Mouse (Mus musculus) midbrain, postnatal 0 days (tissue): ENCODE measurements at regions not wholly inside any gene's neighbourhood (a gene's known extent, or its start where the extent isn't known, plus 50 kb on each side); places are given as distances from the start of the nearest gene placed in this dataset.

Experiments used
- ATAC-seq: fragments of 200-750 bp; cut with Nextera tagmentation; 2 replicates; pipeline ENCODE4 v1.8.0; 2017; ENCODE audit warnings: moderate number of reproducible peaks, mild to moderate bottlenecking, moderate TSS enrichment, moderate library complexity; ENCODE audit not compliant: low FRiP score
- DNase-seq: peaks from one replicate; pipeline ENCODE4 v3.0.0-alpha.2; 2015; ENCODE audit warnings: low spot score
- H3K27ac ChIP-seq: fragments of 300-500 bp; sonication (generic); 2 replicates; pipeline ENCODE4 v1.5.1; 2014; ENCODE audit warnings: low read depth, mild to moderate bottlenecking, low read length, mixed read lengths
- H3K27me3 ChIP-seq: fragments of 300-500 bp; sonication (generic); 2 replicates; pipeline ENCODE4 v1.6.1; 2014; ENCODE audit warnings: low read length, control low read depth, mixed read lengths; ENCODE audit not compliant: insufficient read depth
- H3K36me3 ChIP-seq: fragments of 300-500 bp; sonication (generic); 2 replicates; pipeline ENCODE4 v1.6.1; 2014; ENCODE audit warnings: low read length, control low read depth, mixed read lengths; ENCODE audit not compliant: insufficient read depth
- H3K4me1 ChIP-seq: fragments of 300-500 bp; sonication (generic); 2 replicates; pipeline ENCODE4 v1.6.1; 2014; ENCODE audit warnings: mild to moderate bottlenecking, control low read depth, antibody characterized with exemption, low read length, mixed read lengths; ENCODE audit not compliant: insufficient read depth
- H3K4me2 ChIP-seq: fragments of 300-500 bp; sonication (generic); 2 replicates; pipeline ENCODE4 v1.6.1; 2014; ENCODE audit warnings: low read depth, mild to moderate bottlenecking, low read length, mixed read lengths; ENCODE audit not compliant: poor library complexity, severe bottlenecking
- H3K4me3 ChIP-seq: fragments of 300-500 bp; sonication (generic); 2 replicates; pipeline ENCODE4 v1.5.1; 2014; ENCODE audit warnings: low read depth, mild to moderate bottlenecking, low read length, moderate library complexity
- H3K9ac ChIP-seq: fragments of 300-500 bp; sonication (generic); replicated peaks from 2 replicates; pipeline ENCODE4 v1.6.1; 2014; ENCODE audit warnings: mild to moderate bottlenecking, low read length, moderate library complexity, mixed read lengths; ENCODE audit not compliant: poor library complexity, severe bottlenecking
- H3K9me3 ChIP-seq: fragments of 300-500 bp; sonication (generic); 2 replicates; pipeline ENCODE4 v1.6.1; 2016; ENCODE audit warnings: low read length, control low read depth
- CTCF ChIP-seq: IDR thresholded peaks from 2 replicates; pipeline ENCODE4 v1.5.1; 2016; ENCODE audit warnings: antibody characterized with exemption, mild to moderate bottlenecking
- WGBS: fragments of 180-500 bp; shearing (Covaris S2); extraction: QIAGEN DNeasy Blood & Tissue Kit; methylation state at CpG from one replicate; pipeline ENCODE4 v1.1.7; 2014; 5-methylcytosine and 5-hydroxymethylcytosine counted together

DNA sequence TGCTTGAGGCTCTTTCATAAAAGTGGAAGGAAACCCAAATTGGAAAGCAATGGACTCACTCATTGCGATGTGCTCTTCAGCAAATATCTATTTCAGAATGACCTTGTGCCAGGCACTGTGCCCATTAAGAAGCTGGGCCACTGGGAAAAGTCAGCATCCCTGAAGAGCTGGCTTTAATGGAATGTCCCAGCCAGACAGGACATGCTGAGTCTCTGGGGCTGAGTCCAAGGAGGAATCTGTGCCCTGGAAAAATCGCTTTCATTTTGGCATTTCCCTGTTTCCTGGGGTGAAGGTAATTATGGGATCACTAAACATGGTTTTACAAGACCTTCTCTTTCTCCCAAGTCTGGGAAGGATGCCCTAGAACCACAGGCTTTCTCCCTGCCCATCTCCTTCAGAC lies 564.6 kb upstream of the Cdh5 start:
- Histone ChIP-seq H3K36me3 (no peaks in the 10 kb centered on the region), H3K27me3 (no peaks in the 10 kb centered on the region), H3K4me1 (no peaks in the 10 kb centered on the region), H3K27ac (no peak overlapping the region), H3K4me2 (no peak overlapping the region), H3K4me3 (no peak overlapping the region), H3K9ac (no peak overlapping the region), H3K9me3 (no peaks in the 10 kb centered on the region)
- WGBS, result 67% methylated on average over 2 of the region's 2 CpGs
- DNase-seq (peak; percentile 72), ATAC-seq (no peak; the same call in 1 of the 2 replicates)
- TF ChIP-seq CTCF, result no peak

DNA sequence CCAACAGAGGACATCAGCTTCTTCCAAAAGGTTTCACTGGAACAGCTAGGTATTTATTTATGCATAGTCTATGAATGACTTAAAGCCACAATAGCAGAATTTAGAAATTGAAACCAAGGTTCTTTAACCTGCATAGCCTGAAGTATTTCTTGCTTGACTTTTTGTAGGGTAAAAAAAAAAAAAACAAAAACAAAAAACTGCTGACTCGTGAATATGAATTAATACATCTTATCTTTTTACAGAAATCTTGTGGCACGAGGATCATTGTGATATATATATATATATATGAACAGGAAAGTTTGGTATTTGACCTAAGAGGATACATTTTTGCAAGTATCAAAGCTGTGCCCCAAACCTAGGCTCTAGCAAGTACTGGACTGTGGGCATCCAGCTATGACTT lies 559.5 kb upstream of the Cdh5 start:
- Histone ChIP-seq H3K36me3 (no peaks in the 10 kb centered on the region), H3K4me1 (no peaks in the 10 kb centered on the region), H3K9ac (no peak overlapping the region), H3K27me3 (no peaks in the 10 kb centered on the region), H3K9me3 (no peaks in the 10 kb centered on the region), H3K4me3 (no peak overlapping the region), H3K27ac (no peak overlapping the region), H3K4me2 (no peak overlapping the region)
- no peak for DNase-seq
- TF ChIP-seq CTCF, result no peak
- 74% methylated on average over 2 of the region's 2 CpGs for WGBS
- ATAC-seq, result no peak

DNA sequence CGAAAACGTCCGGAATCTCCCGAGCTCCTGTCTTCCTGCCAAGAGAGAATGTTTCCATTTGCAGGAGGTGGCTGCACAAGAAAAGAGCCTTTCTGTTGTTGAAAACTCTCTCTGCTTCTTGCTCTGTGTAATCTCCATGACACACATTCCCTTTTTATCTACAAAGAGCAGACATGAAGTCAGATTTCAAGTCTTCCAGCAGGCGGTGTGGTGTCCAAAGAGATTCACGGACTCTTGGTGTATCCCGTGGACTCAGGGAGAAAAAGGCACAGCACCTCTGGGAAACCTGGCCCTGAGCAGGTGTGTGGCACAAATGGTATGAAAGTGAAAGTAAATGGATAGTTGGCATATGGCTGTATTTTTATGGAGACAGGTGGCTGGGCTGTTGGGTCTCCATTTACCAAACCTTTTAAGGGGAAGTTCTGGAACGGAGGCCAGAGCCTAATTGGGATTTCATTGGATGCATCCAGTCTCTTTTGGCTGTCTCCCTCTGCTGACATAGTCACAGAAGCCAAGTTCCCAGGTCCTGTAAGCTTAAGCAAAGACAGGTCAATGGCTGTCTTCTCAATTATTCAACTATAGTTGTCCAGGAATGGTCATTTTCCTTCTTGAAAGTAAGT lies 549.4 kb upstream of the Cdh5 start:
- 84% methylated on average over 8 of the region's 8 CpGs for WGBS
- H3K27ac ChIP-seq, result no peak overlapping the region
- no peaks in the 10 kb centered on the region for H3K36me3 ChIP-seq
- DNase-seq (peak; percentile 17), ATAC-seq (no peak)
- no peak for TF ChIP-seq CTCF
- no peak overlapping the region for H3K4me2 ChIP-seq
- no peaks in the 10 kb centered on the region for H3K27me3 ChIP-seq
- H3K9me3 ChIP-seq, result no peaks in the 10 kb centered on the region
- H3K4me1 ChIP-seq, result no peaks in the 10 kb centered on the region
- no peak overlapping the region for H3K4me3 ChIP-seq
- no peak overlapping the region for H3K9ac ChIP-seq

DNA sequence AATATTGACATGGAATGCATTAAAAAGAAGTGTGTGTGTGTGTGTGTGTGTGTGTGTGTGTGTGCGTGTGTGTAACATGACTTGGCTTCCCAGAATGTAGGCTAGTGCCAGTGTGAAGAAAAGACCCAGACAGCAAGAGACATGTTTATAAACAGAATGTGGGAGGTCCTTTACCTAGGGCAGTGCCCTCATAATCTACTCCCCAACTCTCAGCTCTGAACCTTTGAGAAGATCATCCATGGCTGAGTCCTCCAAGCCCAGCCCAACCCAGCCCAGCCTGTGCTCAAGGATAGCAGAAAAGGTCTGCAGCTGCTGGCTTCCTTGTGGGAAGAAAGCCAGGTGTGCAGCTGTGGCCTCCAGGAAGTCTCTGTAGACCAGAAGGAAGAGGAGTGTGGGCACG lies 539.8 kb upstream of the Cdh5 start:
- Histone ChIP-seq H3K27me3 (no peaks in the 10 kb centered on the region), H3K27ac (no peak overlapping the region), H3K4me3 (no peak overlapping the region), H3K4me2 (no peak overlapping the region), H3K9me3 (no peaks in the 10 kb centered on the region), H3K4me1 (no peaks in the 10 kb centered on the region), H3K36me3 (no peaks in the 10 kb centered on the region), H3K9ac (no peak overlapping the region)
- WGBS, result 81% methylated on average over 2 of the region's 2 CpGs
- no peak for TF ChIP-seq CTCF
- no peak for ATAC-seq
- no peak for DNase-seq

DNA sequence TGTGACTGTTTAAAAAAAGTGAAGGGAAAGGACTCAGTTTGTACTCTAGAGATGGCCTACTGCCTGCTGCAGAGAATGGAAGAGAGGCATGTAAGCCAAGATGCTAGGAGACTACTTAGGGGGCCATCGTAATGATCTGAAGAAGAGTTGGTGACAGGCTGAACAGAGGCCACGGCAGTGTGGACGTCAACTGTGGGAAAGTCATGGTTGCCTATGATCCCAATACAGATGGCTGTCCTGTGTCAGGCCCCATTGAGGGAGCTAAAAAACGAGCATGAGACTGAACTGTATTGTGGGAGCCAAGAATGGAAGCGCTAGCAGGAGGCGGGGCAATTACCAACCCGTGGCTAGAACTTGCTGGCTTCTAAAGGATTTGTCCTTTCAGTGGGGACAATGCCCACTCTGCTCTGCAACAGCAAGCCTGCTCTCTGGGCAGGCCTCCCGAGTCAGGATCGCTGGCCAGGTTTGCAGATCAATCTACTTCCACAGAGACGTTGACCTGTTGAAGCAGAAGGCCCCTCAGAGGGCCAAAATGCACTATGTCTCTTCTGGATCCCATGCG lies 530.5 kb upstream of the Cdh5 start:
- Histone ChIP-seq H3K36me3 (no peaks in the 10 kb centered on the region), H3K9ac (no peak overlapping the region), H3K9me3 (no peaks in the 10 kb centered on the region), H3K4me3 (no peak overlapping the region), H3K27ac (no peak overlapping the region), H3K4me2 (no peak overlapping the region), H3K27me3 (no peaks in the 10 kb centered on the region), H3K4me1 (no peaks in the 10 kb centered on the region)
- no peak for TF ChIP-seq CTCF
- 60% methylated on average over 11 of the region's 11 CpGs for WGBS
- peak; percentile 42 for DNase-seq
- 0 out of 2 replicates have a peak, but pooled peaks have one; percentile 38 for ATAC-seq

DNA sequence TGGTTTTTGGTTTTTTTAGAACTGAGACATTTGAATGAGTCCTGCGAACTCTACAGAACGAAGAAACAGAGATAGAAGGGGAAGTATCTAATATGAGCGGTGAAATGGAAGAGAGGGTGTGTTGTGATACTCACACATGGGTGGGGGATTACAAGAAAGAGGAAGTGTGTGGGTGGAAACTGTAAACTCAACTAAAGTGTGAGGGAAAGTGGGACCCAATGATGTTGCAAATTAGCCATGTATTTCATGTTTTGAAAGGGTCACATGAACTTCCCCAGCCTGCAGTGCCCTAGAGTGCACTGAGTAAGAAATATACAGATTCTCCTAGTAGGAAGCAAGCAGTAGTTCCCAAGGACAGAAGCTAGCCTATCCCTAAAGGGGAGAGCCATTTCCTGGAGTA lies 524.3 kb upstream of the Cdh5 start:
- no peaks in the 10 kb centered on the region for H3K27me3 ChIP-seq
- 94% methylated on average over 3 of the region's 3 CpGs for WGBS

More for the DNA sequence above, 524.3 kb upstream of the Cdh5 start:
- ATAC-seq, result no peak
- Histone ChIP-seq H3K36me3 (no peaks in the 10 kb centered on the region), H3K4me2 (no peak overlapping the region), H3K9me3 (no peaks in the 10 kb centered on the region), H3K27ac (no peak overlapping the region), H3K4me1 (no peaks in the 10 kb centered on the region), H3K4me3 (no peak overlapping the region), H3K9ac (no peak overlapping the region)
- TF ChIP-seq CTCF, result no peak
- no peak for DNase-seq
